Mouse (Mus musculus) kidney, postnatal 4 days (tissue): Measurements from ENCODE around the gene Wdr92.
"Not testable (repeated sequence)": the region's sequence is repeated elsewhere in the genome, so short reads cannot be mapped to it uniquely, and the experiment has no call there.

Experiments
- DNase-seq, 2 experiments: peaks; one replicate each; pipeline ENCODE4 v3.0.0; 2021; ENCODE audit warnings: mixed read lengths in 2 of 2

Gene Wdr92

DNA sequence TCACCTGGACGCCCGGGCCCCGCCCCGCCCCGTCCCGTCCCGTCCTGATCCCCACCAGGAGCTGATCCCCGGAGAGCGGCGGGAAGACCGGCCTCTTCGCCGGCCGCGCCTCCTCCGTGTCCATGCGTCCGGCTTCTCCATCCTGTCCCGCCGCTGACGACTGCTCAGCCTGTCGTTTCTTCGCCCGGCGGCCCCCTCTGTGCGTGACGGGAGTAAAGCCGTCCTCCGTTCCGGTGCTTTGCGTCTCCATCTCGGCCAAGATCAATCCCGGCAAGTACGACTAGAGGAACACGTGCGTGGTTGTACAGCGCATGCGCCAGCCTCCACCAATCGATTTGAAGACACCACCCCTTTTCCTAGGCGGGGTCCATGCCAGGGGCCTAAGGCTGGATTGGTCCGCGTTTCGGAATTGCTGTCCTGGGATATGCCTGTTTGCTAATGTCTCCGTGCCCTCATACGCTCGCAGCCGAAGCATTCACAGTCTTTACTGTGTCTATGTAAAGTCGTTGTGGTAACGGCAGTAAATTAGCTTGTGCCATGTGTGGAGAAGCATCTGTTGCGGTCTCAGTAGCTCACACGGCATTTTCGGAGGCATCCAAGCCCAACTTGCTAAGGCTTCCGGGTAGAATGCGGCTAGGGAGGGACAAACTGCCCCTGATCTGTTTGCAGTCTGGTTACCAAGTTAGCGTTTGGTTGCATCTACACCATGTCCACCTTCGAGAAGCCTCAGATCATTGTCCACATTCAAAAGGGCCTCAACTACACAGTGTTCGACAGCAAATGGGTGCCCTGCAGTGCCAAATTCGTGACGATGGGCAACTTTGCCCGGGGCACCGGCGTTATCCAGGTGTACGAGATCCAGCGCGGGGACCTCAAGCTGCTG, 29.6 kb downstream of the Wdr92 start, which contains the start of gene Pno1:
TSS of gene Pno1 (minus strand) at position 311 of the 883 bp plus-strand sequence.
- peak; percentile 96 to 98 for DNase-seq

DNA sequence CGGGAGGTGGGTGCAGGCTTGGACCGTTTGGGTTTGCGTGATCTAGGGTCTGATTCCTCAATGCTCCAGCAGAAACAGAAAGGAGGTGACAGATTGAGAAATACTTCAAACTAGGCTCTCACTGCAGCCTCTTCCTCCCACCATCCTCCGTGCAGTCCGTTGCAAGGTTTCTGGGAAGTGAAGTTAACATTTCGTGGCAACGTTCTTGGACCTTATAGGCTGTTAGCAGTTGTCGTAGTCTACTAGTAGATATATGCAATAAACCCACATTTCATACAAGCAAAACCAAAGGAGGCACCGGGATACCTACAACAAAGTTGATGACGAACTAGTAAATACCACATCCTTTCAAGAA, 30.2 kb downstream of the Wdr92 start:
- DNase-seq, result no peak

DNA sequence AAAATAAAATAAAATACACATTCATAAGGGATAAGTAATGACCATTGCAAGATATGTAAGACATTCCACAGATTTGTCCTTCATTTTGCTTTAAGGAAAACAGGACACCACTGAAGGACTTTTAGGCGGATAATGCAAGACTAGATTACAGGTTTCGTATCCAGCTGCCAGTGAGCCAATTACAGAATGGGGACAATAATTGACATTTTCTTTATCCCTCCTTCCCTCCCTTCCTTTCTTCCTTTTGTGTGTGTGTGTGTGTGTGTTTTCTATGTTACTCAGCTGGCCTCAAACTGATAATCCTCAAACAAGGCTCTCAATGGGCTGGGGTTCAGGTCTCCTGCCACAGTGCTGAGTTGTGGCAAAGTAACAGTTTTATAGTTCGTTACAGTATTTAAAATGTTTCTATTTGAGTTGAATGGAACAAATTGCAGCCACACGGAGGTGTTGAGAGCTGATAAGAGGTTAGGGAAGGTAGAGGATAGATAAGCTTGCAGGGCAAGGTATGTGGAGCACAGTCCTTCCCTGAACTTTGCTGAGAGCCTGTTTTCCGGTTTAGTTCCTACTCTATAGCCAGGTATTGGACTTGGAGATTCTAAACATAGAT, 31.1 kb downstream of the Wdr92 start:
- no peak for DNase-seq

- no peak for DNase-seq
Observed at GRCm38 (mm10) chr11:17215475-17215874, 33.6 kb downstream of the Wdr92 start.

GRCm38 (mm10) chr11:17221126-17221525, 39.2 kb downstream of the Wdr92 start:
- no peak for DNase-seq

GRCm38 (mm10) chr11:17232792-17233191, 50.9 kb downstream of the Wdr92 start:
- no peak for DNase-seq

DNA sequence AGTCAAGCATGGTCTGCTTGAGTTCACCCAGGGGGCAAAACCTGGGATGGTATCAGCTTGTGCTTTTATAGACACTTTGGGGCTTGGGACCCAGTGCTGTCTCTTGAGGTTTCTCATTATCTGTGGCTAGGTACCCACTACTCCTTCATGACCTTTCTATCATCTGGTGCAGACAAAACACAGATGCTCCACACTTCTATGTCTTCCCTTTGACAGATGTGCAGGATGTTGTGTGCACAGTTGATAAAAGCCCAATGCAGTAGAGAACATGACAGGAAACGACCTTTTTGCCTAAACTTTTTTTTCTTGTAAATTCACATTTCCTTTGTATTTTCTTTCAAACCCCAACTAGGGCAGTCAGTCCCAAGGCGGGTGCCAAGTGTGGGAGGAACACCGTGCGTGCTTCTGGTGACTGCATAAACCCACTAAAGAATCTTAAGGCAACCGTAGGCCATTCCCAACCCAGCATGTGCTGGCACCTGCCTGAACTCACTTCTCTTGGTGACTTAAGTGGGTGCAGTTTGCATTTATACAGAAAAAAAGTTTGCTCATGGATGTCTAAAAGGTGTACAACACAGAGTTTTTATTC, 54.6 kb downstream of the Wdr92 start:
- no peak for DNase-seq

DNA sequence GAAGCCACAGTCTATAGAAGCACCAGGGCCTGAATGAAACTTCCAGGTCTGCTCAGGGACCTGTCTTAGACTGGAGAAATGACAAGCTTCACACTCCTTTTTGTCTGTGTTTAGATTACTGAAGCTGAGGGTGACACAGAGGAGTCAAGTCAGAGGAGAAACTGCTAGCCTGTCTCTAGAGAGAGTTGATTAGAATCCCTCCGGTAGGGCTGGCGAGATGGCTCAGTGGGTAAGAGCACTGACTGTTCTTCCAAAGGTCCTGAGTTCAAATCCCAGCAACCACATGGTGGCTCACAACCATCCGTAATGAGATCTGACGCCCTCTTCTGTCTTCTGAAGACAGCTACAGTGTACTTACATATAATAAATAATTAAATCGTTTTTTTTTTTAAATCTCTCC, 56.7 kb downstream of the Wdr92 start:
- not testable (repeated sequence) for DNase-seq

- no peak for DNase-seq
Observed at GRCm38 (mm10) chr11:17248715-17249114, 66.8 kb downstream of the Wdr92 start.

GRCm38 (mm10) chr11:17256813-17257365, 75.0 kb downstream of the Wdr92 start:
- DNase-seq, result peak; percentile 9 to 27

DNA sequence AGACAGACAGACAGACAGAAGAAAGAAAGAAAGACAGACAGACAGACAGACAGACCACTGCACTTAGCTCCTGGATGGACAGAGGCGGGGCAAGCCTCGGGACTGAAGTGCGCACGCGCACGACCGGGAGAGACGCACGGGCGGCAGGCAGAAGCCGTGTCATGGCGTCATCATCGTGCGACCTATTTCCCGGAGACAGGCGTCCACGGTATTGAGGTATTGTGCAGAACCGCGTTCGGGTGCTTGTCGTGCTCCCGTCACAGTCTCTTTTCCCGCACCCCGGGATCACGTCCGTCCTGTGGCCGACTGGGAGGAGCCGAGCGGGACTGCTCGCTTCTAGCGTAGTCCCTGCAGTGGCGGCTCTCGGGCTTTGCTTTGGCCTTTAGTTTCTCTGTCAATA, 75.5 kb downstream of the Wdr92 start, which contains the start of gene C1d:
TSS of gene C1d (plus strand) at position 137 of the 400 bp plus-strand sequence.
- DNase-seq, result peak; percentile 98 to 99

GRCm38 (mm10) chr11:17257861-17258260, 76.0 kb downstream of the Wdr92 start:
- peak; percentile 50 to 64 for DNase-seq

DNA sequence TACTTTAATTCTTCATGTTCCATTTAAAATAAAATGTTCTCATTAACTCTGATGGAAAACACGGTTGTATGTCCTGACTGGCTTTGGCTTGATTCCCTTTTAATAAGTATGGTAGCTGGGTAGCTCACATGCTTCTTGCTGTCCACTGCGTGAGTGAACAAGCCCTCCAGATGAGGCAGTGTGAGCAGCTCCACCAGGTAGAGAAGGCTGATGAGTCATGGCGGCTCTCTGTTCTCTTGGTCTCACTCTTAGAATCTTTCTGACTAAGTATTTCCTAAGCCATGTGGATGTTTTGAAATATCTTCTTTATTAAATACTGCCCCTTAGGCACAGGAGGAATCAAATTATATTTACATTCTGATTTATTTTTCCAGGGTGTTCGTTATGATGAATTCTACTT, 85.3 kb downstream of the Wdr92 start:
- DNase-seq, result no peak

DNA sequence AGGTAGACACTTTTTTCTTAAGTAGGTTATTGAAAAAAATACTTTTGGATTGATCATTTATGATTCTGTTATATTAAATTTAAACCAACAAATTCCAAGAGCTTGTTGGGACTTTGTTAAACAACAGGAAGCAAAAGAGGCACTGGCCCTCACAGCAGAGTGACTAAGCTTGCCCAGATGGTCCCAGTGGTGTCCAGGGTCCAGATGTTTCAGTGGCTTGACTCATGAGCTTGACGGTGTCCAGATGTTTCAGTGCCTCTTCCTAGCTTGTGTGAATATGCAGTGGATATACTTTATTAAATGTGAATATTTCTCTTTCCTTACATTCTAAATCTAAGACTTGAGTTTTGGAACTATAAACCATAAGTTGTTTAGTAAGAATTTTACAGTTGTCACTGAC, 86.9 kb downstream of the Wdr92 start:
- no peak for DNase-seq

DNA sequence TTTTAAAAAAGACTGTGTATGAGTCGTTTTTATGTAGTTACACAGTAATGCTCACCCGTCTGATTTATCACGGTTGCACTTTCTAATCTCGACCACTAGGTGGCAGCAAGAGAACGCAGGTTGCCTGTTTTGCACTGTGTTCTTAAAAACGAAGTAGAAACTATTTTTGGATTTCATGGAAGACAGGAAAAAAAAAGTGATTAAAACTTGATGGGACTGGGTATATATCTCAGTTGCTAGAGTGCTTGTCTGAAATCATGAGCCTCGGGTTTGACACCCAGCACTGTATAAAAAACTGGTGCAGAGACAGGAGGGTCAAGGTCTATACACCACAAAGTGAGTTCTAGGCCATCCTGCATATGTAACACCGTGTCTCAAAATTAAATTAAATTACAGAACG, 98.1 kb downstream of the Wdr92 start:
- peak; percentile 51 to 61 for DNase-seq
